Mouse (Mus musculus): ENCODE results near the gene Gm29609. TPM values are rescaled to one million over a fixed set of nuclear protein-coding genes. Genes with fewer than 3 reads are reported as not detected.

Gene Gm29609
- polyA plus RNA-seq, 1 experiment = 9.7 TPM

DNA sequence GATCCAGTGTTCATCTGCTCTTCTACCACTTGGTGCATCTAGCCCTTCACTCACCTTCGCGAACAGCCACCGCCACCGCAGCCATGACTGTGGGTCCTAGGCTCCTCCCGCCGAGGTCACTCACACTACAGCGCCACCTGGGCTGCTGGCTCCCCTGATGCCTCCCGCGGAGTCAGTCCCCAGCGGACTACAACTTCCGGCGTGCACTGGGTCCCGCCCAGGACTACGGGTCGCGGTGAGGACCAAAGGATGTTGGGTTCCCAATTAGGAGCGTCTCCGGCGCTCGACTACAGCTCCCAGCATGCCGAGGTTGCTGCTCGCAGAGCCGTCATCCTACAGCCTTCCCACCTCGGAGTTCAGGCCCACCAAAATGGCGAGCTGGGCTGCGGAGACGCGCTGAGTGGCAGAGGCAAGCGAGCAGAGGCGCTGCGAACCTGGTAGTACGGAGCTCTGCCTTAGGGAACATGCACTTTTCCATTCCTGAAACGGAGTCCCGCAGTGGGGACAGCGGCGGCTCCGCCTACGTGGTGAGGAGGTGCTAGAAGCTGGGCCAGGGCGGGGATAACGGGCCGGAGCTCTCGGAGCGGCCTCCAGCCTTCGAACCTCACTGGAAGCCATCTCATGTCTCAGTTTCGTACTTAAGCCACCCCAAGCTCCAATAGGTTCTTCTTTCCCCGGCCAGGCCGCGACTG is 13.4 kb upstream of the Gm29609 start, which contains the start of the genes Snx17 and Eif2b4:
TSS of gene Snx17 (plus strand) at position 289 of the 692 bp plus-strand sequence.
TSS of gene Eif2b4 (minus strand) at position 492 of the 692 bp plus-strand sequence.
- Histone ChIP-seq H3K27ac (ENCODE audit: control insufficient read depth, insufficient read depth, low read depth, low read length) (peak within 1 kb of the TSS; percentile 77), H3K36me3 (ENCODE audit: control insufficient read depth, insufficient read depth, low read length) (no peaks in the 10 kb centered on the region; the same call in none of the 2 replicates), H3K27me3 (ENCODE audit: control insufficient read depth, insufficient read depth, low read length) (no peaks in the 10 kb centered on the region), H3K4me1 (ENCODE audit: control insufficient read depth, insufficient read depth, low read length) (peaks cover 6% of the 10 kb centered on the region), H3K4me3 (ENCODE audit: control insufficient read depth, low read depth, low read length) (peak within 1 kb of the TSS; percentile 93)
- TF ChIP-seq CTCF (IDR thresholded peaks at IDR 0.05; ENCODE audit: control insufficient read depth, insufficient read depth, insufficient replicate concordance, low read depth, low read length) (0 out of 2 replicates have a peak, but pooled peaks have one; percentile 13), POLR2A (IDR thresholded peaks at IDR 0.05; ENCODE audit: control insufficient read depth, low read depth, low read length) (peak; percentile 83)

DNA sequence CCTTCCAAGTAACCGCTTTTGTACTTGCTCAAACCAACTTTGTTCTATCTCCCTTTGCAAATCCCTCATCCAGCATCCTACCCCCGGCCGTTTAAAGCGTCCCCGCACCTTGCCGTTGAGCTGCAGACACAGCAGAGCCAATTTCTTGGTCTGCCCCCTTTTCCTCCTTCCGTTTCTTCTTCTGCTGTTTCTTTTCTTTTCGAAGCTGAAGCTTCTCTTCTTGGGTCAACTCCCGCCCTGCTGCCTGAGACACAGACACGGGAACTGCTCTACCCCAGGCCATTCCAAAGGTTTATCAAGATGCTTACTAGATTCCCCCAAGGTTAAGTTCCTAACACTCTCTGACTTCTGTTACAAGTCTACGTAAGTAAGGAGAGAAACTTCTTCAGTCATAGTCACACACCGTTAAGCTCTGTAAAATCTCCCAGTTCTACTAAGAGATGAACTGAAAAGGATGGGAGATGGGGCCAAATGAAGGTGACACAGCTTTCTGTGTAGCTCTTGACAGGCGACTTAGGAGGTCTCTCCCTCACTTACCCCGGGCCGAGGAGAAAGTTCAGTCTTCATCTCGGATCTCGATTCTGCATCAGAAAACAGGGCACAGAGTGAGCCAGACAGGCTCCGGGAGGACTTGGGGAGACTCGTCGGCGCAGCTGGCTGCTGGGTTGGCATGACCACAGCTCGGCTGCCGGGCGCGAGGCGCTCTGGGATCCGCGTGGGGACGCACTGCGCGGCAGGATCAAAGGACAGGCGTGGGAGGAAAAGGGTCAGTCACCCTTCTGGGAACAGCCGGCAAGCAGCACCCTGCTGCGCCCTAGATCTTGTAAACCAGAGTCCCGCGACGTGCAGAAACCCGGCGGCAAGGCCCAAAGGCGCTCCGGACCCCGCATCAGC is 12.6 kb upstream of the Gm29609 start:
- peak overlapping the region; percentile 67 for H3K27ac ChIP-seq (ENCODE audit: control insufficient read depth, insufficient read depth, low read depth, low read length)
- no peaks in the 10 kb centered on the region for H3K27me3 ChIP-seq (ENCODE audit: control insufficient read depth, insufficient read depth, low read length)
- peak overlapping the region; percentile 93 for H3K4me3 ChIP-seq (ENCODE audit: control insufficient read depth, low read depth, low read length)
- TF ChIP-seq CTCF (IDR thresholded peaks at IDR 0.05; ENCODE audit: control insufficient read depth, insufficient read depth, insufficient replicate concordance, low read depth, low read length) (no peak), POLR2A (IDR thresholded peaks at IDR 0.05; ENCODE audit: control insufficient read depth, low read depth, low read length) (no peak)
- no peaks in the 10 kb centered on the region; the same call in none of the 2 replicates for H3K36me3 ChIP-seq (ENCODE audit: control insufficient read depth, insufficient read depth, low read length)
- peaks cover 6% of the 10 kb centered on the region for H3K4me1 ChIP-seq (ENCODE audit: control insufficient read depth, insufficient read depth, low read length)

DNA sequence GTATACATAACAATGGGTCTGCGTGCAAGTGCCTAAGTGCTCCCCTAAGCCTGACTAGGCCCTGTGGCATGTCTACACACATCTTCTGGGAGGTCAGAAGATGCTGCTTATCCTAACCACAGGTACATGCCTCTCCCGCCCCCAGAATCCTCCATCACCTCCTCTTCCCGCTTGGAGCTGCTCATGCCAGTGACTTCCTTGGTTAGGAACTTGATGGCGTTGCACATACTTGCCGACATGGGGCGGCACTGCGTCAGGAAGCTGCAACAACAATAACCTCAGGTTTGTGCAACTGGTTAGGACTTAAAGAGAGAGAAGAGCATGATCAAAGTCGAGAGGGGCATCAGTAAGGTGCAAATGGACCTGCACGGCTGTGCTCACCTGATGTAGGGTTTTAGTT is 10.5 kb upstream of the Gm29609 start:
- H3K36me3 ChIP-seq (ENCODE audit: control insufficient read depth, insufficient read depth, low read length) = no peaks in the 10 kb centered on the region; the same call in 1 of the 2 replicates

DNA sequence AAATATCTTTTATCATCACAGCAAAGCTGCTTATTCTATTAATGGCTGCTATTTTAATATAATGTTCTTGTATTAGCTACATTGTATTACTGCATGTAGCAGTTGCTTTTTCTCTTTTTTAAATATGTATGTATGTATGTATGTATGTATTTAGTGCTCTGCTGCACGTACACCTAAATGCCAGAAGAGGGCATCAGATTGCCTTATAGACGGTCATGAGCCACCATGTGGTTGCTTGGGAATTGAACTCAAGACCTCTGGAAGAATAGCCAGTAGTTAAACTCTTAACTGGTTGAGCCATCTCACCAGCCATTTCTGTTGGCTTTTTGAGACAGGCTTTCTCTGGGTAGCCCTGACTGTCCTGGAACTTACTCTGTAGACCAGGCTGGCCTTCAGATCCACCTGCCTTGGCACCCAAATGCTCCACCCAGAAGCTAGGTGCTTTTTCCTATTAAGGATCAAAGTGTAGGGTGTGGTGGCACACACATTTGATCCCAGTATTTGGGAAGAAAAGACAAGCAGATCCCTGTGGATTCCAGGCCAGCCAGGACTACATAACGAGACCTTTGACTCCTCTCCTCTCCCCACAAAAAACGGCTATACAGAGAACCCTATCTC is 8.6 kb upstream of the Gm29609 start:
- no peak overlapping the region for H3K4me3 ChIP-seq (ENCODE audit: control insufficient read depth, low read depth, low read length)
- no peaks in the 10 kb centered on the region; the same call in 1 of the 2 replicates for H3K36me3 ChIP-seq (ENCODE audit: control insufficient read depth, insufficient read depth, low read length)
- TF ChIP-seq POLR2A (IDR thresholded peaks at IDR 0.05; ENCODE audit: control insufficient read depth, low read depth, low read length) (no peak), CTCF (IDR thresholded peaks at IDR 0.05; ENCODE audit: control insufficient read depth, insufficient read depth, insufficient replicate concordance, low read depth, low read length) (no peak)
- H3K27me3 ChIP-seq (ENCODE audit: control insufficient read depth, insufficient read depth, low read length) = no peaks in the 10 kb centered on the region
- H3K4me1 ChIP-seq (ENCODE audit: control insufficient read depth, insufficient read depth, low read length) = peaks cover 3% of the 10 kb centered on the region; the same call in 1 of the 2 replicates
- no peak overlapping the region for H3K27ac ChIP-seq (ENCODE audit: control insufficient read depth, insufficient read depth, low read depth, low read length)

More for the DNA sequence above, 10.5 kb upstream of the Gm29609 start:
- Histone ChIP-seq H3K4me1 (ENCODE audit: control insufficient read depth, insufficient read depth, low read length) (peaks cover 6% of the 10 kb centered on the region), H3K27me3 (ENCODE audit: control insufficient read depth, insufficient read depth, low read length) (no peaks in the 10 kb centered on the region), H3K27ac (ENCODE audit: control insufficient read depth, insufficient read depth, low read depth, low read length) (no peak overlapping the region), H3K4me3 (ENCODE audit: control insufficient read depth, low read depth, low read length) (no peak overlapping the region)
- no peak for TF ChIP-seq POLR2A (IDR thresholded peaks at IDR 0.05; ENCODE audit: control insufficient read depth, low read depth, low read length)
- no peak for TF ChIP-seq CTCF (IDR thresholded peaks at IDR 0.05; ENCODE audit: control insufficient read depth, insufficient read depth, insufficient replicate concordance, low read depth, low read length)

DNA sequence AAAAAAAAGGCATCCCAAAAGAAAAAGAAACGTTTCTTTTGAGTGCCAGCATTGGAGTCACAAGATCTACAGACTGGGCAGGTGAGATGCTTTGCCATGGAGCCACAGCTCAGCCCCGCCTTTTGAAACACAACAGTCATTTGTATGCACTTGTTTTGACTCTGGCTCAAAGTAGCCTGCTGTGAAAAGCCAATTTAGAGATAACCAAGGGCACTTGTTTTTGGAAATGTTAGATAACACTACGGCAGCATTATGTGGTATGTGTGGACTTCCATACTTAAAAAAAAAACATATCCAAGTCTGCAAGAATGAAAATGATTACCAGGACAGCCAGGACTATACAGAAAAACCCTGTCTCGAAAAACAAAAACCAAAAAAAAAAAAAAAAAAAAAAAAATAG is 4.0 kb upstream of the Gm29609 start:
- no peak for TF ChIP-seq POLR2A (IDR thresholded peaks at IDR 0.05; ENCODE audit: control insufficient read depth, low read depth, low read length)
- no peak for TF ChIP-seq CTCF (IDR thresholded peaks at IDR 0.05; ENCODE audit: control insufficient read depth, insufficient read depth, insufficient replicate concordance, low read depth, low read length)
- no peak overlapping the region for H3K27ac ChIP-seq (ENCODE audit: control insufficient read depth, insufficient read depth, low read depth, low read length)
- H3K4me1 ChIP-seq (ENCODE audit: control insufficient read depth, insufficient read depth, low read length) = no peaks in the 10 kb centered on the region
- H3K4me3 ChIP-seq (ENCODE audit: control insufficient read depth, low read depth, low read length) = no peak overlapping the region
- no peaks in the 10 kb centered on the region for H3K36me3 ChIP-seq (ENCODE audit: control insufficient read depth, insufficient read depth, low read length)
- no peaks in the 10 kb centered on the region for H3K27me3 ChIP-seq (ENCODE audit: control insufficient read depth, insufficient read depth, low read length)

DNA sequence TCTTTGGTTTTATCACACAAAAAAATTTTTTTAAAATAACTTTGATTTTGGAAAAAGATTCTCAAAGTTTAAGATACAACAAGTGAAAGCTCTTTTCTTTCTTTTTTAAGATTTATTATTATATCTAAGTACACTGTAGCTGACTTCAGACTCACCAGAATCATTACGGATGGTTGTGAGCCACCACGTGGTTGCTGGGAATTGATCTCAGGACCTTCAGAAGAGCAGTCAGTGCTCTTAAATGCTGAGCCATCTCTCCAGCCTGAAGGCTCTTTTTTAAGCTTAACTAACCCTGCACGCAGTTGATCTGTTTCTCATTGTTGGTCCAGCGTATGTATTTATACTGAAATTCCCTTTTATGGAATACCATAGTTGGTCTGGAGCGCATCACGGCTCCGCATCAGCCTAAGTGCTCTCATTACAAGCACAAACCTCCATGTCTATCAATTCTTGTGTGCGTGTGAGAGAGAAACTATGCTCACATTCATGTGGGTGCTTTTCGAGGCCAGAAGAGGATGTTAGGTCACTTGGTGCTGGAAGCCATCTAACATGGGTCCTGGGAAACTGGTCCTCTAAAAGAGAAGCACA is 1.6 kb upstream of the Gm29609 start:
- TF ChIP-seq CTCF (IDR thresholded peaks at IDR 0.05; ENCODE audit: control insufficient read depth, insufficient read depth, insufficient replicate concordance, low read depth, low read length) = no peak
- TF ChIP-seq POLR2A (IDR thresholded peaks at IDR 0.05; ENCODE audit: control insufficient read depth, low read depth, low read length) = no peak
- no peak overlapping the region for H3K4me3 ChIP-seq (ENCODE audit: control insufficient read depth, low read depth, low read length)

More for the DNA sequence above, 1.6 kb upstream of the Gm29609 start:
- H3K27me3 ChIP-seq (ENCODE audit: control insufficient read depth, insufficient read depth, low read length) = no peaks in the 10 kb centered on the region
- H3K4me1 ChIP-seq (ENCODE audit: control insufficient read depth, insufficient read depth, low read length) = no peaks in the 10 kb centered on the region
- no peaks in the 10 kb centered on the region for H3K36me3 ChIP-seq (ENCODE audit: control insufficient read depth, insufficient read depth, low read length)
- H3K27ac ChIP-seq (ENCODE audit: control insufficient read depth, insufficient read depth, low read depth, low read length) = no peak overlapping the region

All from testis, adult 2 months (tissue).